Mouse (Mus musculus) brown adipose tissue, adult 24 weeks (tissue): Measurements from ENCODE around the gene Hspa1b. TPM values are rescaled to one million over a fixed set of nuclear protein-coding genes. Genes with fewer than 3 reads are reported as not detected.
A peak's percentile ranks its signal among the peaks of the same experiment; 100 is the strongest.
"Not testable (repeated sequence)": the region's sequence is repeated elsewhere in the genome, so short reads cannot be mapped to it uniquely, and the experiment has no call there.

Source experiments
- H3K27ac ChIP-seq: fragments of 200-500 bp; replicated peaks from 2 replicates; pipeline ENCODE4 v1.5.1; 2012; ENCODE audit warnings: low read depth, mild to moderate bottlenecking, low read length
- H3K4me1 ChIP-seq: fragments of 200-500 bp; 2 replicates; pipeline ENCODE4 v1.6.1; 2012; ENCODE audit warnings: low read length, mixed read lengths; ENCODE audit not compliant: control insufficient read depth, insufficient read depth, insufficient read length
- H3K4me3 ChIP-seq: fragments of 200-500 bp; 2 replicates; pipeline ENCODE4 v1.5.1; 2012; ENCODE audit warnings: low read depth, mild to moderate bottlenecking, low read length, moderate library complexity; ENCODE audit not compliant: insufficient read depth
- polyA plus RNA-seq: library from polyadenylated mRNA; stranded (reverse); fragments of >200 nt; gene quantifications from 2 replicates; pipeline ENCODE4 v1.2.4, GENCODE M21; 2012; ENCODE audit not compliant: missing spikeins, insufficient read depth, insufficient read length

Hspa1b gene
- polyA plus RNA-seq, 1 experiment = 5.2 TPM

DNA sequence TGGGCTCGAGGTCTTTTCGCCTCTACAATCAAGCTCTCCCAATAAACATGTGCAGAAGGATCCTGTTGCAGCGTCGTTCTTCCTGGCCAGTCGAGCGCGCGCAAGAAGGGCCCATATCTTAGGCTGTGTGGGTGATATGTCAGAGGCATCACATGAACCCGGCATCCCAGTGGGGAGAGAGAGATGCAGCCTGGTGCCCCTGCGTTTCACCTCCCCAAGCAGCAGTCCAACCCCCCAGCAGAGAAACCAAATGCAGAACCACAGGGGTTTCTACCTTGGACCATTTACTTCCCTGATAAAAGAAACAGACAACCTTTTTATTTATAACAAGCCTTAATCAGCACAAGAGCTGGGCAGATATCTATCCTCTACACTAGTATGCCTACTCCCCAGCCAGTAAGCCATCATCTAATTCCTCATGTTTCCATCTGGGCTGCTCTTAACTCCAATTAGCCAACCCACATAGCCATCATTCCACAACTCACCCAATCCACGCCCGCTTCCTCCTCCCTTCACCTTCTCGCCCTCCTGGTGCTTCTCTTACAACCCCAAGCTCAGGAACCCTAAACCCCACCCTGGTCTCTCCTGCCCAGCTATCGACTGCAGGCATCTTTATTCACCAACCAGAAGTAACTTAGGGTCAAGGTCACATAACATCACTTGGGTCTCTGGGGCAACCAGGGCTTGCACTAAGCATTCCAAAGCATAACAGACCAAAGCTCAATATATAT, 37.5 kb upstream of the Hspa1b start:
- no peaks in the 10 kb centered on the region for H3K4me1 ChIP-seq
- H3K4me3 ChIP-seq = no peak overlapping the region
- H3K27ac ChIP-seq = no peak overlapping the region

GRCm38 (mm10) chr17:34995927-34996326, 36.9 kb upstream of the Hspa1b start:
- not testable (repeated sequence) for H3K4me1 ChIP-seq, H3K27ac ChIP-seq, H3K4me3 ChIP-seq

GRCm38 (mm10) chr17:34995192-34995591, 36.2 kb upstream of the Hspa1b start:
- not testable (repeated sequence) for H3K27ac ChIP-seq, H3K4me3 ChIP-seq, H3K4me1 ChIP-seq

- no peaks in the 10 kb centered on the region for H3K4me1 ChIP-seq
- H3K4me3 ChIP-seq = no peak overlapping the region
- no peak overlapping the region for H3K27ac ChIP-seq
Observed at GRCm38 (mm10) chr17:34994751-34995150, 35.7 kb upstream of the Hspa1b start.

- Histone ChIP-seq H3K4me1 (no peaks in the 10 kb centered on the region), H3K27ac (no peak overlapping the region), H3K4me3 (no peak overlapping the region)
Observed at GRCm38 (mm10) chr17:34984218-34984617, 25.2 kb upstream of the Hspa1b start.

GRCm38 (mm10) chr17:34982328-34982727, 23.3 kb upstream of the Hspa1b start:
- H3K4me1 ChIP-seq = no peaks in the 10 kb centered on the region
- H3K4me3 ChIP-seq = peak overlapping the region; percentile 96
- peak overlapping the region; percentile 99; the same call in 1 of the 2 replicates for H3K27ac ChIP-seq

- H3K27ac ChIP-seq = peak within 1 kb of the TSS; percentile 99
- peak within 1 kb of the TSS; percentile 96 for H3K4me3 ChIP-seq
- H3K4me1 ChIP-seq = no peaks in the 10 kb centered on the region
Observed at GRCm38 (mm10) chr17:34981690-34982180, 22.7 kb upstream of the Hspa1b start, which contains the start of gene Lsm2. Gene Lsm2, plus strand, starts transcription at chr17:34981862.

- peak overlapping the region; percentile 56 for H3K27ac ChIP-seq
- no peaks in the 10 kb centered on the region for H3K4me1 ChIP-seq
- H3K4me3 ChIP-seq = peak overlapping the region; percentile 40
Observed at GRCm38 (mm10) chr17:34980655-34981054, 21.6 kb upstream of the Hspa1b start.

GRCm38 (mm10) chr17:34979631-34980030, 20.6 kb upstream of the Hspa1b start:
- no peak overlapping the region for H3K4me3 ChIP-seq
- H3K27ac ChIP-seq = no peak overlapping the region
- H3K4me1 ChIP-seq = no peaks in the 10 kb centered on the region

DNA sequence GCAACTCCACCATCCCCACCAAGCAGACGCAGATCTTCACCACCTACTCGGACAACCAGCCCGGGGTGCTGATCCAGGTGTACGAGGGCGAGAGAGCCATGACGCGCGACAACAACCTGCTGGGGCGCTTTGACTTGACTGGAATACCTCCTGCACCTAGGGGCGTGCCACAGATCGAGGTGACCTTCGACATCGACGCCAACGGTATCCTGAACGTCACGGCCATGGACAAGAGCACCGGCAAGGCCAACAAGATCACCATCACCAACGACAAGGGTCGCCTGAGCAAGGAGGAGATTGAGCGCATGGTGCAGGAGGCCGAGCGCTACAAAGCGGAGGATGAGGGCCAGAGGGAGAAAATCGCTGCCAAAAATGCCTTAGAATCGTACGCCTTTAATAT, 19.2 kb upstream of the Hspa1b start:
- Histone ChIP-seq H3K4me3 (no peak overlapping the region), H3K4me1 (no peaks in the 10 kb centered on the region), H3K27ac (no peak overlapping the region)

DNA sequence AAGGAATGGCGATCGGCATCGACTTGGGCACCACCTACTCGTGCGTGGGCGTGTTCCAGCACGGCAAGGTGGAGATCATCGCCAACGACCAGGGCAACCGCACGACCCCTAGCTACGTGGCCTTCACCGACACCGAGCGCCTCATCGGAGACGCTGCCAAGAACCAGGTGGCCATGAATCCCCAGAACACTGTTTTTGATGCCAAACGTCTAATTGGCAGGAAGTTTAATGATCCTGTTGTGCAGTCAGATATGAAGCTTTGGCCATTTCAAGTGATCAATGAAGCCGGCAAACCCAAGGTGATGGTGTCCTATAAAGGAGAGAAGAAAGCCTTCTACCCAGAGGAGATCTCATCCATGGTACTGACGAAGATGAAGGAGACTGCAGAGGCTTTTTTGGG, 18.0 kb upstream of the Hspa1b start:
- Histone ChIP-seq H3K27ac (no peak overlapping the region), H3K4me3 (no peak overlapping the region), H3K4me1 (no peaks in the 10 kb centered on the region)

- Histone ChIP-seq H3K27ac (no peak overlapping the region), H3K4me3 (no peak overlapping the region), H3K4me1 (no peaks in the 10 kb centered on the region)
Observed at GRCm38 (mm10) chr17:34975581-34976492, 16.8 kb upstream of the Hspa1b start.

DNA sequence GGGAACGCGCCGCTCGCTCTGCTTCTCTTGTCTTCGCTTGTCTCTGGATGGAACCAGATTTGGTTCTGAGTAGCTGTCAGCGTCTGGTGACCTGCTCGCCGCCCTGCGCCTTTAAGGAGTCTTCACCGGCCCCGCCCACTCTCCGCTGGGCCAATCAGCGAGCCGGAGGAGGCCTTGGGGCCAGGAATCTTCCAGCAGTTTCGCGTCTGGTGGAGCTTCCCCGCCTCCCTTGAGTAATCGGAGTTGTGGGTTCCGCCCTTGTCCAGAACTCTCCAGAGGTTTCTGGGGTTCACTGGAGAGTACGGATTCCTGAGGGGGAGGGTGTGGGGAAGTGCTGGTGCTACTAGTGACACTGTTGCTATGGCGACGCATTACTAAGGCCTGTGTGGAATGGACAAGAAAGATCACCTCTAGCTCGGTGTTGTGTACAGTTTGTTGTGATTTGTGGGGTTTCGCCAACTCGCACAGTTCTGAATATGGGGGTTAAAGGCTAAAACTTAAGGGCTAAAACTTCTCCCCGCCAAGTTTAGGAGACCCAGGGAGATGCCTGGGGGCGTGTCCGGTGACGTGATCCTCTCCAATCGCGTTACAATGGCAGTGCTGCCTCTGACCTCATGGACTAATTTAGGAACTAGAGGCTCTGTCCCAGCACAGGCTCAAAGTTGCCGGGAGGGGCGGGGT, 13.2 kb upstream of the Hspa1b start, which contains the start of the genes Hspa1a and Hspa1l:
TSS of gene Hspa1a (minus strand) at position 88 of the 681 bp plus-strand sequence.
TSS of gene Hspa1l (plus strand) at position 635 of the 681 bp plus-strand sequence.
- not testable (repeated sequence) for H3K4me1 ChIP-seq
- peak within 1 kb of the TSS; percentile 58 for H3K4me3 ChIP-seq
- peak within 1 kb of the TSS; percentile 88 for H3K27ac ChIP-seq

DNA sequence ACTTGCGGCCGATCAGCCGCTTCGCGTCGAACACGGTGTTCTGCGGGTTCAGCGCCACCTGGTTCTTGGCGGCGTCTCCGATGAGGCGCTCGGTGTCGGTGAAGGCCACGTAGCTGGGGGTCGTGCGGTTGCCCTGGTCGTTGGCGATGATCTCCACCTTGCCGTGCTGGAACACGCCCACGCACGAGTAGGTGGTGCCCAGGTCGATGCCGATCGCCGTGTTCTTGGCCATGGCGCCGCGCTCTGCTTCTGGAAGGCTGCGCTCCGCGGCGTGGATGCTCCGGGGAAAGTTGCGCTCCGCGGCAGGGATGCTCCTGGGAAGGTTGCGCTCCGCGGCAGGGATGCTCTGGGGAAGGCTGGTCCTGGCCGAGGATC, 12.6 kb upstream of the Hspa1b start:
- peak overlapping the region; percentile 42 for H3K4me3 ChIP-seq
- H3K4me1 ChIP-seq, H3K27ac ChIP-seq: not testable (repeated sequence)

GRCm38 (mm10) chr17:34970850-34971249, 11.8 kb upstream of the Hspa1b start:
- H3K4me1 ChIP-seq, H3K4me3 ChIP-seq, H3K27ac ChIP-seq: not testable (repeated sequence)
